Mouse (Mus musculus): ENCODE data around the gene Mcemp1. TPM values are rescaled to one million over a fixed set of nuclear protein-coding genes. Genes with fewer than 3 reads are reported as not detected.
A peak's percentile ranks its signal among the peaks of the same experiment; 100 is the strongest.

Mcemp1 gene
- polyA plus RNA-seq, 1 experiment from 2014 or later = 0.97 TPM

DNA sequence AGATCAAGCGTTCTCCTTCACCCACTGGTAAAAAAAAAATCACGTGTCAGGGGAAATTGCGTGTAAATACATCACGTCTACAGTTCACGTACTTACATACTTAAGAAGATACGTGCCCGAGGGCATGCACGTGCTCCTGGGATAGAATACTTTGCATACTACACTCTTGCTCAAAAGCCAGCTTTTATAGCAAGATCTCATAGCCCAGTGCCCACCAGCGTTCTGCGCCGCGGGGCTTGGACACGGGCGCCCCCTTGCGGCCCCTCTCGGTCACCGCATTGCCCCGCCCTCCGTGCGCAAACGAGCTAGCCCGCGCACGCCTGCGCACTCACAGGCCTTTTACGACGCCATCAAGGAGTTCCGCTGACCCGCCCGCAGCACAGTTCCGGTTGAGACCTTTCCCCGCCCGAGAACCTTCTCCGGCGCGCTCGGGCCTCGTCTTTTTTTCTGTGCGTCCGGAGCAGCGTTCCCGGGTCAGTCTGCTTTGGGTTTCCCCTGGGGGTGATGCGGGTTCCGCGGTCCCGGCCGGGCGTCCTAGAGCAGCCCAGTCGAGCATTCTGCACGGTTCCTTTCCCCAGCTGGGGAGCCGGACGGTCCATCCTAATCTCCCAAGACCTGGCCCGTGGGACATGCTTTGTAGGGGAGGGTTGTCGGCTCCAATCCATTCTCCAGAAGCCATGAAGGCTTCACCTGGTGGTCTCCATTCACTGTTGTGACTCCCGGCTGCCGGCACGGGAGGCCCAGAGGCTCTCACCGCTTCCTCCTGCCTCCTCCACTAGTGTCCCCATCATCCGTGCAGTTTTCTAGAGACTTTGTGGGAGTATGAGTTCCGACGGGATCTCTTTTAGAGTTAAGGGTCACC lies 10.8 kb downstream of the Mcemp1 start, which contains the start of gene Trappc5:
Gene Trappc5, plus strand, starts transcription at position 169 of the 862 bp plus-strand sequence.
- Histone ChIP-seq H3K9ac (peak within 1 kb of the TSS; percentile 86), H3K4me2 (peak within 1 kb of the TSS; percentile 83)
- 1% methylated on average over 61 of the region's 61 CpGs for WGBS (ENCODE audit: insufficient replicate concordance)

DNA sequence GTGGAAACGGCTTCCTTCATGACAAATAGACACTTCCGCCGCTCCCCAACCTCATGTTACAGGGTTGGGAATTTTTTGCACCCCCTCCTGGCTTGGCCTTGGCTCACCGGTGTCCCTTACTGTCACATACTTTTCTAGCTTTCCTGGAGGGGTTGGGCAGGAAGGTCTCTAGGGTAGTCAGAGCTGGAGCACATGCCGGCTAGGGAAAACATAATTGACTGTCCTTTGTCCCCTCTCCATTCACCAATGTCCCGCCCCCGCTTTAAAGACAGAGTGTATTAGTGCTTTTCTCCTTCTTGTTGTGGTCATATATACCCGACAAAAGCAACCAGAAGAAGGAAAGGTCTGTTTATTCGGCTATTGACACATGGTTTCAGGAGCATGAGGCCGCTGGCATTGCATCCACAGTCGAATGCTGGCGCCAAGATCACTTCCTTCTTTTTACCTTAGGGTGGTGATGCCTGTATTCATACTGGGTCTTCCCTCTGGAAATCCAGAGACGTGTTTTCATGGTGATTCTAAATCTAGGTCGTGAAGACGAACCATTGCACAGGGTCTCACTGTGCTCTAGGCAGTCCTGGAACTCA lies 11.5 kb downstream of the Mcemp1 start:
- Histone ChIP-seq H3K4me3 (peak overlapping the region; percentile 75), H3K4me2 (peak overlapping the region; percentile 83), H3K27ac (peak overlapping the region; percentile 87), H3K9me3 (replicated peaks) (no peaks in the 10 kb centered on the region), H3K9ac (peak overlapping the region; percentile 86), H3K36me3 (peaks cover 33% of the 10 kb centered on the region), H3K27me3 (replicated peaks) (no peaks in the 10 kb centered on the region), H3K4me1 (peaks cover 25% of the 10 kb centered on the region)
- WGBS (ENCODE audit: insufficient replicate concordance) = 1% methylated on average over 15 of the region's 15 CpGs
- peak; percentile 17 for ATAC-seq

More for the DNA sequence above, 10.8 kb downstream of the Mcemp1 start, which contains the start of gene Trappc5:
- peaks cover 30% of the 10 kb centered on the region for H3K36me3 ChIP-seq
- H3K27ac ChIP-seq = peak within 1 kb of the TSS; percentile 87
- no peaks in the 10 kb centered on the region for H3K9me3 ChIP-seq (replicated peaks)
- H3K27me3 ChIP-seq (replicated peaks) = no peaks in the 10 kb centered on the region
- H3K4me3 ChIP-seq = peak within 1 kb of the TSS; percentile 75
- peaks cover 26% of the 10 kb centered on the region for H3K4me1 ChIP-seq
- ATAC-seq = peak; percentile 89

DNA sequence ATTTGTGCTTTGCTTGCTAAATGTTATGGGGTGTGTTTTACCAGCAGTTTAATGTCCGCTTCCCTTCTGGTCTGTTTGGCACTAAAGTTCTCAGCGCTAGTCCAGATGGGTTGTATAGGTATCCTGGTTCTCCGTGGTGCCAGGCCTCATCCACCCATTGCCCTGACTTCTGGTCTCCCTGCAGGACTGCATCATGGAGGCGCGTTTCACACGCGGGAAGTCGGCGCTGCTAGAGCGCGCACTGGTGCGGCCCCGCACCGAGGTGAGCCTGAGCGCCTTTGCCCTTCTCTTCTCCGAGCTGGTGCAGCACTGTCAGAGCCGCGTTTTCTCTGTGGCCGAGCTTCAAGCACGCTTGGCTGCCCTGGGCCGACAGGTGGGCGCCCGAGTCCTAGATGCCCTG lies 13.3 kb downstream of the Mcemp1 start:
- H3K4me2 ChIP-seq = no peak overlapping the region
- H3K27ac ChIP-seq = no peak overlapping the region
- H3K4me1 ChIP-seq = peaks cover 18% of the 10 kb centered on the region
- H3K4me3 ChIP-seq = no peak overlapping the region
- no peak overlapping the region for H3K9ac ChIP-seq
- WGBS (ENCODE audit: insufficient replicate concordance) = 90% methylated on average over 23 of the region's 23 CpGs
- no peaks in the 10 kb centered on the region for H3K27me3 ChIP-seq (replicated peaks)
- ATAC-seq = no peak
- no peaks in the 10 kb centered on the region for H3K9me3 ChIP-seq (replicated peaks)
- peaks cover 36% of the 10 kb centered on the region for H3K36me3 ChIP-seq

DNA sequence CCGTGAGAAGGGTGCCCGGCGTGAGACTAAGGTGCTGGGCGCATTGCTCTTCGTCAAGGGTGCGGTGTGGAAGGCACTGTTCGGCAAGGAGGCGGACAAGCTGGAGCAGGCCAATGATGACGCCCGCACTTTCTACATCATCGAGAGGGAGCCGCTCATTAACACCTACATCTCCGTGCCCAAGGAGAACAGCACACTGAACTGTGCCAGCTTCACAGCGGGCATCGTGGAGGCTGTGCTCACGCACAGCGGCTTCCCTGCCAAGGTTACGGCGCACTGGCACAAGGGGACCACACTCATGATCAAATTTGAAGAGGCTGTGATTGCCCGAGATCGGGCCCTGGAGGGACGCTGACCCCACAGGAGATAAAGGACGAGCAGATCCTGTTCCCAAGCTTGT lies 13.7 kb downstream of the Mcemp1 start:
- no peak overlapping the region for H3K27ac ChIP-seq
- no peak for ATAC-seq
- H3K4me1 ChIP-seq = peaks cover 18% of the 10 kb centered on the region
- no peak overlapping the region for H3K9ac ChIP-seq
- WGBS (ENCODE audit: insufficient replicate concordance) = 89% methylated on average over 23 of the region's 23 CpGs
- no peaks in the 10 kb centered on the region for H3K9me3 ChIP-seq (replicated peaks)
- H3K36me3 ChIP-seq = peaks cover 36% of the 10 kb centered on the region
- H3K4me3 ChIP-seq = no peak overlapping the region
- H3K27me3 ChIP-seq (replicated peaks) = no peaks in the 10 kb centered on the region
- no peak overlapping the region for H3K4me2 ChIP-seq

DNA sequence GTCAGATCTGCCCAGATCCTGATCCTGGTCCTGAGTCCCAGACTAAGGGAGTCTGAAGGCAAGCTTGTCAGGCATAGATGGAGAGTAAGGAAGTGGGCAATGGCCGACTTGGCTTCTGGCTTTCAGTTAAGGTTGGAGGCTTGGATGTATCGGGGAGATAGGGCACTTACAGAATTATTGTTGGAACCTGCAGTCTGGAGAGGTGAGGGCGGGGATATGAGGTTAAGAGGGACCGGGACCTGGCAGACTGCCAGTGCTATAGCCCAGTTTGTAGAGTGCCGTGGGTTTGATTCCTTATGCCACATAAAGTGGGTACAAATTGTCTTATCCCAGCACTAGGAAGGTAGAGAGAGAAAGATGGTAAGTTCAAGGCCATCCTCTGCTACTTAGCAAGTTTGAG lies 14.1 kb downstream of the Mcemp1 start:
- peaks cover 18% of the 10 kb centered on the region for H3K4me1 ChIP-seq
- ATAC-seq = no peak
- H3K36me3 ChIP-seq = peaks cover 36% of the 10 kb centered on the region
- no peak overlapping the region for H3K4me2 ChIP-seq
- H3K9ac ChIP-seq = no peak overlapping the region
- no peaks in the 10 kb centered on the region for H3K27me3 ChIP-seq (replicated peaks)
- H3K9me3 ChIP-seq (replicated peaks) = no peaks in the 10 kb centered on the region
- H3K27ac ChIP-seq = no peak overlapping the region
- no peak overlapping the region for H3K4me3 ChIP-seq
- WGBS (ENCODE audit: insufficient replicate concordance) = 80% methylated on average over 5 of the region's 5 CpGs

DNA sequence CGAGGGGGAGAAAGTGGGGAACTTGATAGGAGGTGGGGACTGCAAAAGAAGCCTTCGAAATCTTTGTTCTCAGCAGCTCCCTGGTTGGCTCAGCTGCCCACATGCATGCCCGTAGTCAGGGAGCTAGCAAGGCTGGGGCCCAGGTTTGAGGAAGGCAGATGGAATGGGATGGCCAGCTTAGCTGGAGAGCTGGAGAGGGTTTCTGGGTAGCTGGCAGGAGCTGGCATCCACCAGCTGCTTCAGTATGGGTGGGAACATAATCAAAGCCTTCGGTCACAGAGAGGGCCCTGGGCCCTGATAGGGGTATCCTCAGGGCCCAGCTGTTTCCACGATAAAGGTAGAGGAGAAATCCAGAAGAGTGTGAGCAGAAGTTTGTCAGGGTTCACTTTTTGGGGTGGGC lies 16.9 kb downstream of the Mcemp1 start:
- 76% methylated on average over 5 of the region's 5 CpGs for WGBS (ENCODE audit: insufficient replicate concordance)
- H3K27ac ChIP-seq = no peak overlapping the region
- no peak overlapping the region for H3K9ac ChIP-seq
- no peaks in the 10 kb centered on the region for H3K27me3 ChIP-seq (replicated peaks)
- H3K36me3 ChIP-seq = peaks cover 36% of the 10 kb centered on the region
- H3K4me2 ChIP-seq = no peak overlapping the region
- ATAC-seq = no peak
- no peaks in the 10 kb centered on the region for H3K9me3 ChIP-seq (replicated peaks)
- peaks cover 6% of the 10 kb centered on the region for H3K4me1 ChIP-seq
- no peak overlapping the region for H3K4me3 ChIP-seq

DNA sequence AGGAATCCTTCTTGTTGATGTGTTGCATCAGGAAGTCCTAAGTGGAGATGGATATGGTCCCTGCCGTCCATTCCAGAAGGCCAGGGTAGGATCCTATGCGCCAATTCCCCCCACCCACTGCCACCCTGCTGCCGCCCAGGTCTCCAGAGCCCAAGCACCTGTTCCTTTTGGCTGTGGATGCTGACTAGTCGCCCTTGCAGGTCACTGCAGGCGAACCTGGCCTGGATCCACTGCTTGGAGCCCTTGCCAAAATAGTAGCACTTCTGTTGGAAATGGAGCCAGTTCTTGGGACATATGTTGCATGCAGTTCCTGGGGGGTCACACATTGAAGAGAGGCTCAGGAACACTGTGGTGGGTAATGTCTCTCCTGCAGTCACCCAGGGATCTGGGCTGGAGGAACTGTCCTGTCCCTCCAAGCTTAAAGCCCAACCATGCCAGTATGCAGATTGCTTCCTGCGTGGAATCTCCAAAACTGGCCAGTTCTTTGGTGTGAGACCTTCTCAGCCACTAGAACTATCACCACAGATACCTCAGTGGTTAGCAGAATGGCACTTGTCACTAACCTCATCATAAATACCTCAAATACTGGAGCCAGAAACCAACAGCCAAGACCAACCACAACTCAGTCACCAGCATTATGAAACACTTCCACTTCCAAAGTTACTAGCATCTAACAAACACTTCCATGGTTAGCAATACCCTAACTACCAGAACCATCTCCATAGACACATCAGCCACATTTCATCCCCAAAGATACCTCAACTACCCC lies 18.0 kb downstream of the Mcemp1 start:
- Histone ChIP-seq H3K36me3 (peaks cover 34% of the 10 kb centered on the region), H3K27ac (no peak overlapping the region), H3K4me3 (no peak overlapping the region), H3K4me2 (no peak overlapping the region), H3K9ac (no peak overlapping the region), H3K27me3 (replicated peaks) (no peaks in the 10 kb centered on the region), H3K9me3 (replicated peaks) (no peaks in the 10 kb centered on the region), H3K4me1 (no peaks in the 10 kb centered on the region)
- 59% methylated on average over 6 of the region's 6 CpGs for WGBS (ENCODE audit: insufficient replicate concordance)
- ATAC-seq = no peak

DNA sequence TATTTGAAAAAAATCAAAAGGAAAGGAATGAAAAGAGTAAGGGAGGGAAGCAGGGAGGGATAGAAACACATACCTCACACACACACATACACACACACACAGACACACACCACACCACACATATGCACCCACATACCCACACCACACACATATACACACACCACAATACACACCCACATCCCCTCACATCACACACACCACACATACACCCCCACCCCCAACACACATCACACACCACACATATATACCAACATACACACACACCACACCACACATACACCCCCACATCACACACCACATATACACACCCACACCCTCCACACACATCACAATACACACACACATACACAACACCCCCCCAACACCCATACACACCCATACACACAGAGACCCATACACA lies 19.0 kb downstream of the Mcemp1 start:
- H3K4me3 ChIP-seq = no peak overlapping the region
- no peaks in the 10 kb centered on the region for H3K4me1 ChIP-seq
- peaks cover 24% of the 10 kb centered on the region for H3K36me3 ChIP-seq
- H3K9me3 ChIP-seq (replicated peaks) = no peaks in the 10 kb centered on the region
- H3K27me3 ChIP-seq (replicated peaks) = no peaks in the 10 kb centered on the region
- no peak; the same call in 1 of the 2 replicates for ATAC-seq
- no peak overlapping the region for H3K9ac ChIP-seq
- no peak overlapping the region for H3K27ac ChIP-seq
- no peak overlapping the region for H3K4me2 ChIP-seq

DNA sequence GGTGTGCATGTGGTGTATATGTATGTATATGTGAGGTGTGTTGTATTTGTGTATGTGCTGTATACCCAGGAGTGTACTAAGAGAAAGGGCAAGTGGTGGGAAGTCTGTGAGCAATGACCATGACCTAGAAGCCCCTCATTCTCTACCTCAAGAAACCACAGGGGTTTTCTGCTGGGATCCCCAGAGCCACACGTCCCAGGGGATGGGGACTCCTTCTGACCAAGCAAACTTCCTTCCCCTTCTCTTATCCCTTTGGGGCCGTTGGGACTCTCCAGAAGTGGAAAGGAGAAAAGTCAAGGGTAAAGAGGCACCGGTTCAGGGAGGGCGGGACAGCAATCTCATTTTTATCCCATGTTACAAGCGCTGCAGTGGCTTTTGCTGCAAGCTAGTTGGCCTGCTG lies 19.9 kb downstream of the Mcemp1 start:
- no peaks in the 10 kb centered on the region for H3K4me1 ChIP-seq
- no peak overlapping the region for H3K4me3 ChIP-seq
- H3K9me3 ChIP-seq (replicated peaks) = no peaks in the 10 kb centered on the region
- H3K4me2 ChIP-seq = no peak overlapping the region
- H3K9ac ChIP-seq = no peak overlapping the region
- 0 out of 2 replicates have a peak, but pooled peaks cover 7% of the 10 kb centered on the region for H3K27me3 ChIP-seq (replicated peaks)
- WGBS (ENCODE audit: insufficient replicate concordance) = 50% methylated on average over 5 of the region's 5 CpGs
- H3K27ac ChIP-seq = no peak overlapping the region
- peaks cover 15% of the 10 kb centered on the region for H3K36me3 ChIP-seq
- ATAC-seq = no peak

DNA sequence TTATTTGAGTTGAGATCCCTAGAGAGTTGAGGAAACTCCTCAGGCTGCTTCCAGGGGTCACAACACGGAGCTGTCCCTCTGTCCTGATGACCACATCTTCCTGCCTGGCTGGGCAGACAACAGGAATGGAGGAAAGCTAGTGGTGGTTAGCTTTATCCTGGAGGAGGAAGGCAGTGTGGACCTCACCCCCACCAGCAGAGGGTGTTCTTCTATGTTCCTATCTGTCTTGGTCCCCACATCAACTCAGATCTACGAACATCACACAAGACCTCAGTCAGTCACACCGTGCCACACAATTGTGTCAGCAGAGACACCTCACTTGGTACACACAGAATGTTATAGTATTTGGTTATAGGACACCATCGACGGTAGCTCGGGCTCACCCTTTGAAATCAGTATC lies 22.0 kb downstream of the Mcemp1 start:
- H3K27me3 ChIP-seq (replicated peaks) = 0 out of 2 replicates have a peak, but pooled peaks cover 12% of the 10 kb centered on the region
- H3K4me2 ChIP-seq = no peak overlapping the region
- H3K36me3 ChIP-seq = no peaks in the 10 kb centered on the region
- no peak overlapping the region for H3K9ac ChIP-seq
- no peak overlapping the region for H3K27ac ChIP-seq
- WGBS (ENCODE audit: insufficient replicate concordance) = 51% methylated on average over 6 of the region's 6 CpGs
- H3K4me1 ChIP-seq = no peaks in the 10 kb centered on the region
- ATAC-seq = no peak
- H3K4me3 ChIP-seq = no peak overlapping the region
- no peaks in the 10 kb centered on the region for H3K9me3 ChIP-seq (replicated peaks)

DNA sequence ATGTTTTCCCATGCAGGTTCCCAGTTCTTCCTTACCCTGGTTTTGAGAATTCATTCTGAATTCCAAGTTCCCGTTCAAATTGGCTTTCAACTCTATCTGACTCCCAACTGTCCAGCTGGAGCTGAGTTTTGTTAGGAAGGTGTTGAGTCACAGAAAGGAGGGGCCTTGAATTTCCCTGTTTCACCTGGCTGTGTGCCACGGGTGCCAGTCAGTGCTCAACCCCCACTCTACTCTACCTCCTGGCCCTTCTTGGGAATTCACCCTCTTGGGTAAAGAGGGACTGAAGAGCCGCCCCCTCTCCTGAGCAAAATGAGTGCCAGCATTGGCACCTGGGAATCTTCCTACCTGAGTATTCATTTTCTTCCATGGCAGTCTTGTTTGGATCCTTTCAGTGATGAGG lies 25.2 kb downstream of the Mcemp1 start:
- H3K27me3 ChIP-seq (replicated peaks) = 0 out of 2 replicates have a peak, but pooled peaks cover 12% of the 10 kb centered on the region
- no peaks in the 10 kb centered on the region for H3K4me1 ChIP-seq
- no peaks in the 10 kb centered on the region for H3K36me3 ChIP-seq
- 44% methylated on average over 3 of the region's 3 CpGs for WGBS (ENCODE audit: insufficient replicate concordance)
- no peak overlapping the region for H3K4me3 ChIP-seq
- no peak for ATAC-seq
- no peaks in the 10 kb centered on the region for H3K9me3 ChIP-seq (replicated peaks)
- H3K27ac ChIP-seq = no peak overlapping the region
- H3K9ac ChIP-seq = no peak overlapping the region
- H3K4me2 ChIP-seq = no peak overlapping the region

DNA sequence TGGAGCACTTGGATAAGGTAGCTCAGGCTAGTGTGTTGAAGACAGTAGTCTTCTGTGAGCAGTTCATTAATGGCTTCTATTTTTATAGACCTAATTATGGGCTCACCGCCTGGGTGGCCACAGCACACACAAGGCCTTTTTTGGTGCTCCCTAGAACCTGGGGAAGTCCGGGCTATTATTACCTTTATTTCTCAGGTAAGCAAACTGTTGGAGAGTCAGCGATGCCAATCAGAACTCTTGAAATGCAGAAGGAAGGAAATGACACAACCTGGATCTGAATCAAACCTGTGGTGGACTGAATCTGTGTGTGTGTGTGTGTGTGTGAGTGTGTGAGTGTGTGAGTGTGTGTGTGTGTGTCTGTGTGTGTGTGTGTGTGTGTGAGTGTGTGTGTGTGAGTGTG lies 28.6 kb downstream of the Mcemp1 start, which contains the start of gene Fcer2a:
Gene Fcer2a, minus strand, starts transcription at position 55 of the 400 bp plus-strand sequence.
- no peak within 1 kb of the TSS for H3K4me3 ChIP-seq
- no peak within 1 kb of the TSS for H3K4me2 ChIP-seq
- no peaks in the 10 kb centered on the region for H3K4me1 ChIP-seq
- no peak within 1 kb of the TSS for H3K27ac ChIP-seq
- H3K9me3 ChIP-seq (replicated peaks) = no peaks in the 10 kb centered on the region
- ATAC-seq = no peak
- H3K36me3 ChIP-seq = no peaks in the 10 kb centered on the region
- 66% methylated on average over 3 of the region's 3 CpGs for WGBS (ENCODE audit: insufficient replicate concordance)
- no peak within 1 kb of the TSS for H3K9ac ChIP-seq
- 0 out of 2 replicates have a peak, but pooled peaks cover 12% of the 10 kb centered on the region for H3K27me3 ChIP-seq (replicated peaks)
